Mouse (Mus musculus) lung, embryonic 14.5 days (tissue): ENCODE data around the gene Ankrd54. TPM values are rescaled to one million over a fixed set of nuclear protein-coding genes. Genes with fewer than 3 reads are reported as not detected.

Experiments
- ATAC-seq: fragments of 200-750 bp; cut with Nextera tagmentation; 2 replicates; pipeline ENCODE4 v1.8.0; 2017; ENCODE audit warnings: mild to moderate bottlenecking, moderate TSS enrichment, moderate library complexity; ENCODE audit not compliant: insufficient read depth
- DNase-seq: peaks from one replicate; pipeline ENCODE4 v3.0.0-alpha.2; 2015
- H3K27ac ChIP-seq: fragments of 300-500 bp; sonication (generic); 2 replicates; pipeline ENCODE4 v1.5.1; 2014; ENCODE audit warnings: low read depth, mild to moderate bottlenecking, moderate library complexity
- H3K27me3 ChIP-seq: fragments of 300-500 bp; sonication (generic); 2 replicates; pipeline ENCODE4 v1.6.1; 2014; ENCODE audit warnings: low read length, control low read depth; ENCODE audit not compliant: insufficient read depth
- H3K36me3 ChIP-seq: fragments of 300-500 bp; sonication (generic); 2 replicates; pipeline ENCODE4 v1.6.1; 2014; ENCODE audit warnings: control low read depth; ENCODE audit not compliant: insufficient read depth
- H3K4me1 ChIP-seq: fragments of 300-500 bp; sonication (generic); 2 replicates; pipeline ENCODE4 v1.6.1; 2014; ENCODE audit warnings: antibody characterized with exemption, control low read depth; ENCODE audit not compliant: insufficient read depth
- H3K4me2 ChIP-seq: fragments of 300-500 bp; sonication (generic); 2 replicates; pipeline ENCODE4 v1.6.1; 2014; ENCODE audit warnings: mild to moderate bottlenecking
- H3K4me3 ChIP-seq: fragments of 300-500 bp; sonication (generic); 2 replicates; pipeline ENCODE4 v1.5.1; 2014; ENCODE audit warnings: low read depth, low read length
- H3K9ac ChIP-seq: fragments of 300-500 bp; sonication (generic); 2 replicates; pipeline ENCODE4 v1.6.1; 2014
- H3K9me3 ChIP-seq: fragments of 300-500 bp; sonication (generic); 2 replicates; pipeline ENCODE4 v1.6.1; 2016; ENCODE audit warnings: low read depth, low read length, control low read depth
- CTCF ChIP-seq: IDR thresholded peaks from 2 replicates; pipeline ENCODE4 v1.5.1; 2016; ENCODE audit warnings: antibody characterized with exemption, low read depth
- WGBS: fragments of 180-500 bp; shearing (Covaris S2); extraction: QIAGEN DNeasy Blood & Tissue Kit; methylation state at CpG from one replicate; pipeline ENCODE4 v1.1.7; 2014; 5-methylcytosine and 5-hydroxymethylcytosine counted together
- polyA plus RNA-seq: library from polyadenylated mRNA; unstranded; fragments of >200 nt; fragmentation: Nextera tagmentation; extraction: Ambion mirVana; gene quantifications from 2 replicates; pipeline ENCODE4 v1.2.1, GENCODE M21; 2014

Gene Ankrd54
- polyA plus RNA-seq: 54.4 and 55.4 TPM in 2 replicates

GRCm38 (mm10) chr15:79062376-79063159 lies at the start of gene Ankrd54:
Ankrd54 (minus strand) TSS chr15:79062893.
- Histone ChIP-seq H3K4me3 (peak within 1 kb of the TSS; percentile 98), H3K4me2 (peak within 1 kb of the TSS; percentile 78), H3K9me3 (no peaks in the 10 kb centered on the region), H3K36me3 (peaks cover 32% of the 10 kb centered on the region), H3K9ac (peak within 1 kb of the TSS; percentile 84), H3K27me3 (no peaks in the 10 kb centered on the region), H3K4me1 (0 out of 2 replicates have a peak, but pooled peaks cover 5% of the 10 kb centered on the region), H3K27ac (peak within 1 kb of the TSS; percentile 67)
- under 1% methylated on average over 79 of the region's 80 CpGs for WGBS
- peak; percentile 100 for DNase-seq
- ATAC-seq: peak; percentile 99
- TF ChIP-seq CTCF: no peak

- DNase-seq (peak; percentile 77), ATAC-seq (no peak)
- no peaks in the 10 kb centered on the region for H3K9me3 ChIP-seq
- no peak for TF ChIP-seq CTCF
- WGBS: 44% methylated on average over 4 of the region's 4 CpGs
- peaks cover 25% of the 10 kb centered on the region for H3K36me3 ChIP-seq
- H3K4me3 ChIP-seq: no peak overlapping the region
- H3K4me1 ChIP-seq: peaks cover 15% of the 10 kb centered on the region
- H3K9ac ChIP-seq: no peak overlapping the region
- peak overlapping the region; percentile 30; the same call in 1 of the 2 replicates for H3K27ac ChIP-seq
- no peaks in the 10 kb centered on the region for H3K27me3 ChIP-seq
- peak overlapping the region; percentile 98; the same call in 1 of the 2 replicates for H3K4me2 ChIP-seq
Observed at GRCm38 (mm10) chr15:79111774-79112173, 49.1 kb upstream of the Ankrd54 start.

- ATAC-seq (no peak), DNase-seq (no peak)
- WGBS: 54% methylated on average over 2 of the region's 2 CpGs
- H3K4me3 ChIP-seq: peak overlapping the region; percentile 90
- no peaks in the 10 kb centered on the region for H3K27me3 ChIP-seq
- H3K4me2 ChIP-seq: peak overlapping the region; percentile 98
- TF ChIP-seq CTCF: no peak
- H3K27ac ChIP-seq: no peak overlapping the region
- H3K9me3 ChIP-seq: no peaks in the 10 kb centered on the region
- H3K4me1 ChIP-seq: peaks cover 15% of the 10 kb centered on the region
- H3K9ac ChIP-seq: peak overlapping the region; percentile 87; the same call in 1 of the 2 replicates
- peaks cover 15% of the 10 kb centered on the region for H3K36me3 ChIP-seq
Observed at GRCm38 (mm10) chr15:79110528-79110927, 47.8 kb upstream of the Ankrd54 start.

- Histone ChIP-seq H3K4me1 (peaks cover 15% of the 10 kb centered on the region), H3K9ac (peak overlapping the region; percentile 87; the same call in 1 of the 2 replicates), H3K9me3 (no peaks in the 10 kb centered on the region), H3K36me3 (peaks cover 10% of the 10 kb centered on the region), H3K4me2 (peak overlapping the region; percentile 98), H3K4me3 (peak overlapping the region; percentile 90), H3K27ac (no peak overlapping the region), H3K27me3 (no peaks in the 10 kb centered on the region)
- TF ChIP-seq CTCF: no peak
- no peak for ATAC-seq
- WGBS: 16% methylated on average over 9 of the region's 9 CpGs
- no peak for DNase-seq
Observed at GRCm38 (mm10) chr15:79110031-79110430, 47.3 kb upstream of the Ankrd54 start.

GRCm38 (mm10) chr15:79109321-79109934 lies 46.7 kb upstream of the Ankrd54 start:
- H3K27ac ChIP-seq: peak overlapping the region; percentile 83
- peak overlapping the region; percentile 87 for H3K9ac ChIP-seq
- DNase-seq: peak; percentile 31
- WGBS: under 1% methylated on average over 46 of the region's 46 CpGs
- H3K4me2 ChIP-seq: peak overlapping the region; percentile 98
- H3K4me3 ChIP-seq: peak overlapping the region; percentile 90
- H3K36me3 ChIP-seq: peaks cover 4% of the 10 kb centered on the region; the same call in 1 of the 2 replicates
- no peaks in the 10 kb centered on the region for H3K9me3 ChIP-seq
- ATAC-seq: peak; percentile 53
- no peaks in the 10 kb centered on the region for H3K27me3 ChIP-seq
- peaks cover 15% of the 10 kb centered on the region for H3K4me1 ChIP-seq
- TF ChIP-seq CTCF: no peak

- Histone ChIP-seq H3K4me3 (peak within 1 kb of the TSS; percentile 90), H3K36me3 (no peaks in the 10 kb centered on the region), H3K27ac (peak within 1 kb of the TSS; percentile 83), H3K9ac (peak within 1 kb of the TSS; percentile 87), H3K27me3 (no peaks in the 10 kb centered on the region), H3K4me1 (peaks cover 15% of the 10 kb centered on the region), H3K4me2 (peak within 1 kb of the TSS; percentile 98), H3K9me3 (no peaks in the 10 kb centered on the region)
- DNase-seq (peak; percentile 64), ATAC-seq (peak; percentile 80)
- 1% methylated on average over 78 of the region's 85 CpGs for WGBS
- TF ChIP-seq CTCF: no peak
Observed at GRCm38 (mm10) chr15:79108421-79109320, 46.0 kb upstream of the Ankrd54 start, which contains the start of gene Micall1. Micall1 (plus strand) TSS chr15:79108898.
